Mouse (Mus musculus): Measurements from ENCODE around the gene Zfp346.

Gene Zfp346

DNA sequence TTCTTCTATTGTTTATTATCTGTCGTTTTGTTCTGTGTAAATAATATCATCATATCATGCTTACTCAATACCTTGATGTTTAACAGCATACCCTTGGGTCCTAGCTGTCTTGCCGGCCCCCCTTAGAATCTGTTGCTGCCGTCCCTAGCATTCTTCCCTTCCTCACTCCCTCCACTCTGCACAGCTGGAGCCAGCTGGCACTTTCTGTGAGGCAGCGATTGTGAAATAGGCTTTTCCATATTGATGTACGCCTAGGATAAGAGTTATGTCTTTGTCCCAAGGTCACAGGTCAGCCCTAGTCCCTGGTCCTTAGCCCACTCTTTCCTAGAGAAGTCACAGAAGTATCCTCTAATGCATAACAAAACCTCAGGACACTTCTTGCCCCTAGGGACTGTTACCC lies 58.4 kb downstream of the Zfp346 start:
- no peak for TF ChIP-seq POU5F1 (IDR thresholded peaks at IDR 0.05; ENCODE audit: borderline replicate concordance, low read length)
- Histone ChIP-seq H3K9me3 (ENCODE audit: low read length) (no peaks in the 10 kb centered on the region), H3K27me3 (ENCODE audit: insufficient read depth, low read length) (peaks cover 17% of the 10 kb centered on the region), H3K36me3 (ENCODE audit: insufficient read depth, low read length) (no peaks in the 10 kb centered on the region), H3K4me1 (replicated peaks; ENCODE audit: low read depth, low read length) (peaks cover 49% of the 10 kb centered on the region), H3K4me3 (replicated peaks; ENCODE audit: low read length) (no peak overlapping the region)

DNA sequence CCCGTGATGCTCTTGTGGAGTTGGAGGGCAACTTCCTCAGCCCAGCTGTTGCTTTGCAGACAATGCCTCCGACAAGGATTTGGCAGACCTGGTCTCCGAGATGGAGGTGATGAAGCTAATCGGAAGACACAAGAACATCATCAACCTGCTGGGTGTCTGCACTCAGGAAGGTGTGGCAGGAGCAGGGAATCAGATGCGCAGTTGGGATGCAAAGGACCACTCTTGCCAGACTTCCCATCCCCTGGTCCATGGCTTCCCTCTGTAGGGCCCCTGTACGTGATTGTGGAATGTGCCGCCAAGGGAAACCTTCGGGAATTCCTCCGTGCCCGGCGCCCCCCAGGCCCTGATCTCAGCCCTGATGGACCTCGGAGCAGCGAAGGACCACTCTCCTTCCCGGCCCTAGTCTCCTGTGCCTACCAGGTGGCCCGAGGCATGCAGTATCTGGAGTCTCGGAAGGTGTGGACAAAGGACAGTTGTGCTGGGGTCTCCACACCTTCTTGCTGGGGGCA lies 60.8 kb downstream of the Zfp346 start:
- Histone ChIP-seq H3K4me1 (replicated peaks; ENCODE audit: low read depth, low read length) (peaks cover 51% of the 10 kb centered on the region), H3K36me3 (ENCODE audit: insufficient read depth, low read length) (no peaks in the 10 kb centered on the region), H3K4me3 (replicated peaks; ENCODE audit: low read length) (peak overlapping the region; percentile 68), H3K27me3 (ENCODE audit: insufficient read depth, low read length) (peaks cover 9% of the 10 kb centered on the region), H3K9me3 (ENCODE audit: low read length) (peaks cover 4% of the 10 kb centered on the region)
- TF ChIP-seq POU5F1 (IDR thresholded peaks at IDR 0.05; ENCODE audit: borderline replicate concordance, low read length) (no peak), CTCF (conservative IDR thresholded peaks at IDR 0.05; ENCODE audit: low read length) (no peak), NANOG (IDR thresholded peaks at IDR 0.05; ENCODE audit: borderline replicate concordance, low read length) (no peak)

DNA sequence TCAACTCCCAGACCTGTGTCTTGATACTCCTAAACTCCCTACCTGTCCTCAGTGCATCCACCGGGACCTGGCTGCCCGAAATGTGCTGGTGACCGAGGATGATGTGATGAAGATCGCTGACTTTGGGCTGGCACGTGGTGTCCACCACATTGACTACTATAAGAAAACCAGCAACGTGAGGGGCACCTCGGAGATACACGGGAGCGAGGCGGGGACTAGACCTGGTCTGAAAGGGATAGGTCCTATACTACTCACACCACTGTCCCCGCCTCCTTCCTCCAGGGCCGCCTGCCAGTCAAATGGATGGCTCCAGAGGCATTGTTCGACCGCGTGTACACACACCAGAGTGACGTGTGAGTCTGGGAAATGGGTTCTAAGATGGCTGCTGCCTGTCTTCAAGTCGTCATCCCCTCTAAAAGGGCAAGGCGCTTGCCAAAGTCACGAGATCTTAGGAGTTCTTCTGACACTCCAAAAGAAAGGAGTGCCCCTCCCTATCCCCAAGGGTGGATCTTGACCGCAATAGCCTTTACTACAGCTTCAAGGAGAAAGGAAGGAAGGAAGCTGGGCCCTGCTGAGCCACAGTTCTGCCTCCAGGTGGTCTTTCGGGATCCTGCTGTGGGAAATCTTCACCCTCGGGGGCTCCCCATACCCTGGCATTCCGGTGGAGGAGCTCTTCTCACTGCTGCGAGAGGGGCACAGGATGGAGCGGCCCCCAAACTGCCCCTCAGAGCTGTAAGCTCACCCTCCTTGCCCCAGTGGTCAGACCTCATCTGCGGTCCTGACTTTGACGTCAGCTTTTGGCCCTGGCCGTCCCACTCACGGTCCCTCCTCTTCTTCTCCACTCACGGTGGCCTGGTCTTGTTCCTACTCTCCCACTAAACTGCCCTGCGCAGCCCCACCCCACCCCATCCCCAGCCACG lies 62.0 kb downstream of the Zfp346 start:
- peaks cover 51% of the 10 kb centered on the region for H3K4me1 ChIP-seq (replicated peaks; ENCODE audit: low read depth, low read length)
- H3K4me3 ChIP-seq (replicated peaks; ENCODE audit: low read length): peak overlapping the region; percentile 68
- TF ChIP-seq POU5F1 (IDR thresholded peaks at IDR 0.05; ENCODE audit: borderline replicate concordance, low read length) (no peak), NANOG (IDR thresholded peaks at IDR 0.05; ENCODE audit: borderline replicate concordance, low read length) (no peak), CTCF (conservative IDR thresholded peaks at IDR 0.05; ENCODE audit: low read length) (no peak)
- peaks cover 4% of the 10 kb centered on the region for H3K9me3 ChIP-seq (ENCODE audit: low read length)
- H3K36me3 ChIP-seq (ENCODE audit: insufficient read depth, low read length): no peaks in the 10 kb centered on the region
- H3K27me3 ChIP-seq (ENCODE audit: insufficient read depth, low read length): peaks cover 17% of the 10 kb centered on the region

- Histone ChIP-seq H3K4me3 (replicated peaks; ENCODE audit: low read length) (peak overlapping the region; percentile 68; the same call in 1 of the 2 replicates), H3K36me3 (ENCODE audit: insufficient read depth, low read length) (no peaks in the 10 kb centered on the region), H3K4me1 (replicated peaks; ENCODE audit: low read depth, low read length) (peaks cover 54% of the 10 kb centered on the region), H3K9me3 (ENCODE audit: low read length) (peaks cover 4% of the 10 kb centered on the region), H3K27me3 (ENCODE audit: insufficient read depth, low read length) (peaks cover 25% of the 10 kb centered on the region)
- no peak for TF ChIP-seq CTCF (conservative IDR thresholded peaks at IDR 0.05; ENCODE audit: low read length)
- no peak for TF ChIP-seq NANOG (IDR thresholded peaks at IDR 0.05; ENCODE audit: borderline replicate concordance, low read length)
- no peak for TF ChIP-seq POU5F1 (IDR thresholded peaks at IDR 0.05; ENCODE audit: borderline replicate concordance, low read length)
Measured at GRCm38 (mm10) chr13:55167798-55168197, 62.7 kb downstream of the Zfp346 start.

- Histone ChIP-seq H3K27me3 (ENCODE audit: insufficient read depth, low read length) (peaks cover 26% of the 10 kb centered on the region), H3K9me3 (ENCODE audit: low read length) (peaks cover 4% of the 10 kb centered on the region), H3K36me3 (ENCODE audit: insufficient read depth, low read length) (no peaks in the 10 kb centered on the region), H3K4me3 (replicated peaks; ENCODE audit: low read length) (peak overlapping the region; percentile 68; the same call in 1 of the 2 replicates), H3K4me1 (replicated peaks; ENCODE audit: low read depth, low read length) (peaks cover 55% of the 10 kb centered on the region)
- TF ChIP-seq POU5F1 (IDR thresholded peaks at IDR 0.05; ENCODE audit: borderline replicate concordance, low read length) (no peak), CTCF (conservative IDR thresholded peaks at IDR 0.05; ENCODE audit: low read length) (no peak), NANOG (IDR thresholded peaks at IDR 0.05; ENCODE audit: borderline replicate concordance, low read length) (no peak)
Measured at GRCm38 (mm10) chr13:55168255-55168654, 63.1 kb downstream of the Zfp346 start.

- Histone ChIP-seq H3K4me1 (replicated peaks; ENCODE audit: low read depth, low read length) (peaks cover 55% of the 10 kb centered on the region), H3K9me3 (ENCODE audit: low read length) (peaks cover 4% of the 10 kb centered on the region)
- no peak for TF ChIP-seq CTCF (conservative IDR thresholded peaks at IDR 0.05; ENCODE audit: low read length)
- no peak for TF ChIP-seq POU5F1 (IDR thresholded peaks at IDR 0.05; ENCODE audit: borderline replicate concordance, low read length)
- TF ChIP-seq NANOG (IDR thresholded peaks at IDR 0.05; ENCODE audit: borderline replicate concordance, low read length): no peak
Measured at GRCm38 (mm10) chr13:55168958-55169369, 63.9 kb downstream of the Zfp346 start.

GRCm38 (mm10) chr13:55171517-55172335 lies 66.6 kb downstream of the Zfp346 start:
- H3K36me3 ChIP-seq (ENCODE audit: insufficient read depth, low read length): no peaks in the 10 kb centered on the region
- H3K9me3 ChIP-seq (ENCODE audit: low read length): peaks cover 4% of the 10 kb centered on the region
- peaks cover 26% of the 10 kb centered on the region for H3K27me3 ChIP-seq (ENCODE audit: insufficient read depth, low read length)
- H3K4me3 ChIP-seq (replicated peaks; ENCODE audit: low read length): peak overlapping the region; percentile 56
- TF ChIP-seq NANOG (IDR thresholded peaks at IDR 0.05; ENCODE audit: borderline replicate concordance, low read length) (no peak), CTCF (conservative IDR thresholded peaks at IDR 0.05; ENCODE audit: low read length) (no peak), POU5F1 (IDR thresholded peaks at IDR 0.05; ENCODE audit: borderline replicate concordance, low read length) (no peak)
- peaks cover 46% of the 10 kb centered on the region for H3K4me1 ChIP-seq (replicated peaks; ENCODE audit: low read depth, low read length)

More at GRCm38 (mm10) chr13:55168958-55169369, 63.9 kb downstream of the Zfp346 start:
- Histone ChIP-seq H3K27me3 (ENCODE audit: insufficient read depth, low read length) (peaks cover 28% of the 10 kb centered on the region), H3K36me3 (ENCODE audit: insufficient read depth, low read length) (no peaks in the 10 kb centered on the region), H3K4me3 (replicated peaks; ENCODE audit: low read length) (peak overlapping the region; percentile 62)

- TF ChIP-seq CTCF (conservative IDR thresholded peaks at IDR 0.05; ENCODE audit: low read length) (no peak), POU5F1 (IDR thresholded peaks at IDR 0.05; ENCODE audit: borderline replicate concordance, low read length) (no peak), NANOG (IDR thresholded peaks at IDR 0.05; ENCODE audit: borderline replicate concordance, low read length) (no peak)
- Histone ChIP-seq H3K36me3 (ENCODE audit: insufficient read depth, low read length) (no peaks in the 10 kb centered on the region), H3K4me3 (replicated peaks; ENCODE audit: low read length) (peak overlapping the region; percentile 56), H3K9me3 (ENCODE audit: low read length) (peaks cover 4% of the 10 kb centered on the region), H3K4me1 (replicated peaks; ENCODE audit: low read depth, low read length) (peaks cover 41% of the 10 kb centered on the region), H3K27me3 (ENCODE audit: insufficient read depth, low read length) (peaks cover 26% of the 10 kb centered on the region)
Measured at GRCm38 (mm10) chr13:55172336-55172770, 67.2 kb downstream of the Zfp346 start.

Data from E14TG2a.4 (cell line).